Mouse (Mus musculus) spleen, adult 2 months (tissue): ENCODE data around the gene Magi1. TPM values are rescaled to one million over a fixed set of nuclear protein-coding genes. Genes with fewer than 3 reads are reported as not detected.

Experiments
- DNase-seq, 2 experiments: peaks; one replicate each; pipeline versions ENCODE4 v3.0.0 to v3.0.0-alpha.2; 2012 to 2021; ENCODE audit warnings: low spot score in 2 of 2, low read depth in 1 of 2
- H3K27ac ChIP-seq: fragments of 200-500 bp; 2 replicates; pipeline ENCODE4 v1.5.1; 2012; ENCODE audit warnings: low read length, inconsistent platforms; ENCODE audit not compliant: insufficient read depth
- H3K27me3 ChIP-seq: fragments of 200-500 bp; 2 replicates; pipeline ENCODE4 v1.6.1; 2012; ENCODE audit warnings: mild to moderate bottlenecking, moderate library complexity, low read length, inconsistent platforms; ENCODE audit not compliant: control insufficient read depth, insufficient read depth
- H3K36me3 ChIP-seq: fragments of 200-500 bp; 2 replicates; pipeline ENCODE4 v1.6.1; 2012; ENCODE audit warnings: mild to moderate bottlenecking, low read length, inconsistent platforms; ENCODE audit not compliant: control insufficient read depth, insufficient read depth
- H3K4me1 ChIP-seq: fragments of 200-500 bp; 2 replicates; pipeline ENCODE4 v1.6.1; 2011; ENCODE audit warnings: inconsistent platforms; ENCODE audit not compliant: control insufficient read depth, insufficient read depth, insufficient read length
- H3K4me3 ChIP-seq: fragments of 200-500 bp; 2 replicates; pipeline ENCODE4 v1.5.1; 2011; ENCODE audit warnings: mild to moderate bottlenecking, inconsistent platforms; ENCODE audit not compliant: insufficient read depth, insufficient read length; ENCODE audit errors: extremely low read depth
- CTCF ChIP-seq: fragments of 200-500 bp; IDR thresholded peaks from 2 replicates; pipeline ENCODE4 v1.5.1; 2011; ENCODE audit warnings: mild to moderate bottlenecking, inconsistent platforms; ENCODE audit not compliant: insufficient read depth, insufficient read length, insufficient replicate concordance; ENCODE audit errors: extremely low read depth
- POLR2A ChIP-seq: fragments of 200-500 bp; IDR thresholded peaks from 2 replicates; pipeline ENCODE4 v1.6.1; 2011; ENCODE audit warnings: low read depth, low read length, inconsistent platforms
- WGBS: fragments of 180-500 bp; shearing (Covaris S2); methylation state at CpG from one replicate; pipeline ENCODE4 v1.1.7; 2018; 5-methylcytosine and 5-hydroxymethylcytosine counted together
- polyA plus RNA-seq: library from polyadenylated mRNA; depleted of rRNA; stranded (reverse); fragments of >200 nt; gene quantifications from 2 replicates; pipeline ENCODE4 v1.2.3, GENCODE M21; 2012

Gene Magi1
- polyA plus RNA-seq, 1 experiment: 1.6 TPM

DNA sequence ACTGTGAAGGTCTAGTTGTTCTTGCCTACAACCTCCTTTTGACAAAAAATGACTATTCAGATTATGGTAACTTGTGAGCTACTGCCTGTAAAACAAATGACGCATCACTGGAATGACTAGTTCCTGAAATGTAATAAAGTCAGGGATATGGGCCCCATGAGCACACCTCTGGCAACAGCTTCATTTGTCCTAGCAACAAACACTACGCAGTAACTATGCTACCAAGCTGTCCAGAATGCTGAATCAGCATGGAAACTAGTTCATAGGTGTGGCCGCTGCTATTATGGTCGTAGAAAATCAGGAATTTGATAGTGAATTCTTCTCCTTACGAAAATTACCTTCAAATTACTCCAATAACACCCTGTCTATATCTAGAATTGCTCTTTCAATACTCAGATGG, 447.1 kb downstream of the Magi1 start:
- H3K4me1 ChIP-seq: no peaks in the 10 kb centered on the region
- H3K27ac ChIP-seq: no peak overlapping the region
- H3K4me3 ChIP-seq: no peak overlapping the region
- DNase-seq: no peak
- H3K27me3 ChIP-seq: no peaks in the 10 kb centered on the region
- TF ChIP-seq POLR2A: no peak
- no peak for TF ChIP-seq CTCF
- no peaks in the 10 kb centered on the region for H3K36me3 ChIP-seq
- 82% methylated on average over 5 of the region's 5 CpGs for WGBS

- WGBS: 87% methylated on average over 4 of the region's 4 CpGs
- Histone ChIP-seq H3K27ac (no peak overlapping the region), H3K27me3 (no peaks in the 10 kb centered on the region), H3K4me1 (no peaks in the 10 kb centered on the region), H3K4me3 (no peak overlapping the region), H3K36me3 (no peaks in the 10 kb centered on the region)
- TF ChIP-seq POLR2A: no peak
- DNase-seq: no peak
These were observed 448.5 kb downstream of the Magi1 start for GRCm38 (mm10) chr6:93835211-93835610.

DNA sequence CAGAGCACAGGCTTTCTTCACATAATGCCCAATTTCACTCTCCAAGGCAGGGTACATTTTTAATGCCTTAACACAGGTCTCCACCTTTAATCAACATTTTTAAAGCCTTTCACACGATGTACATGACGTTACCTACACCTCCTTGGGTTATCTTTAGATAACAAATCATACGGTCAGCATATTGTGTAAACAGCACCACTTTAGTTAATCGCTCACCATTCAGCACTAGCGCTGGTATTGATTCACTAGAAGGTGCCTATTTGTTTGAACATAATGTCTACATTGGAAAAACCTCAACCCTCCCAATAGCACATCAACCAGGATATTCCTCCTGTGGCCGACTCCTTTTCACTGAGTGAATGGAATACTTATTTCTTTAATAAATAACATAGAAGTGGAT, 455.5 kb downstream of the Magi1 start:
- TF ChIP-seq POLR2A (no peak), CTCF (no peak)
- no peaks in the 10 kb centered on the region for H3K27me3 ChIP-seq
- WGBS: 91% methylated on average over 6 of the region's 6 CpGs
- no peaks in the 10 kb centered on the region for H3K4me1 ChIP-seq
- H3K4me3 ChIP-seq: no peak overlapping the region
- H3K36me3 ChIP-seq: no peaks in the 10 kb centered on the region
- no peak for DNase-seq
- no peak overlapping the region for H3K27ac ChIP-seq

DNA sequence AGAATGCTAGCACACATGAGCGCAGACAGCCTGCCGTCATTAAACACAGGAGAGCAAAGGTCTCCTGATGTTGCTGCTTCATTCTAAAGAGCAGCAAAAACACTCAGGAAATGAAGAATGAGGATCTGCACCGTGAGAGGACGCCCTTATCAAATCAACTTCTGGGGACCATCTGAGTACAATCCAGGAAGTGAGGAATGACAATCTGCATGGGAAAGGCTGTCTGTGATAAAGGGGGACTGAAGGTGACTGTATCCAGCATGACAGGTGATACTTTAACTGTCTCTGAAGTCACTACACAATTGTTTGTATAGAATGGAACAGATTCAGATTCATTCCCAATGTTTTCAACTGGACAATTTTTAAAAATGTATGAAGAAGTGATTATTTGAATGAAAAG, 456.8 kb downstream of the Magi1 start:
- no peaks in the 10 kb centered on the region for H3K4me1 ChIP-seq
- 53% methylated on average over 4 of the region's 4 CpGs for WGBS
- H3K36me3 ChIP-seq: no peaks in the 10 kb centered on the region
- no peak for TF ChIP-seq POLR2A
- TF ChIP-seq CTCF: no peak
- no peak overlapping the region for H3K4me3 ChIP-seq
- no peak overlapping the region for H3K27ac ChIP-seq
- no peak for DNase-seq
- H3K27me3 ChIP-seq: no peaks in the 10 kb centered on the region

DNA sequence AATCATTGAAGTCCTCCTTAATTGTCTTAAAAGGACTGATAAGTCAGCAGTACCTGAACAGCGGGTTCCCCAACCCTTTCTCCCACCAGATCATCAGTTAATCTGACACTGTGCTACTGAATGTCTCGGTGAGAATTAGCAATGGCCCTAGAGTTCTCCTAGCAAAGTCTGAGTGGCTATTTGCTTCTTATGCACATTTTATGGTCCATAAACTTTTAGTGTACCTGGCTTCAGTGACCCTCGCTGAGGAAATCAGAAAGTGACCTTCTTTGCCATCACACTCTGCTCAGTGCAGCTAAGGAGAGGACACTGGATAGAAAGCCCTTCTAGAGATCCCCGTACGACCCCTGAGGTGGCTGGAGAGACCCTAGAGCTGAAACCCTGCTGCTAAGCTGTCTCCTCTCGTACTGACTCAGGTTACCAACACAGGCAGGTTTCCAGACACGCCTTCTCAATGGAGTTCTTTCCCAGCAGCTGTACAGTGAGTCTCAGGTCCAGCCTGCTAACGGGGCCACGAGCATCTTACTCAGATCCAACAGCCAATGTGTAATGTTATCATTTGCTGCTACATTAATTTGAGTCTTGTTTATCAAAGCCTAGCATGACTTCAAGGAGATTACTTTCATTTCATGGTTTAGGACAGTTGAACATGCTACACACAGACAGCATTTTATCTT, 461.4 kb downstream of the Magi1 start:
- no peak overlapping the region for H3K27ac ChIP-seq
- no peaks in the 10 kb centered on the region for H3K4me1 ChIP-seq
- TF ChIP-seq CTCF (no peak), POLR2A (no peak)
- no peak overlapping the region for H3K4me3 ChIP-seq
- no peaks in the 10 kb centered on the region for H3K27me3 ChIP-seq
- WGBS: 86% methylated on average over 9 of the region's 9 CpGs
- no peak for DNase-seq
- no peaks in the 10 kb centered on the region for H3K36me3 ChIP-seq

- no peak for DNase-seq
These were observed 462.2 kb downstream of the Magi1 start for GRCm38 (mm10) chr6:93821512-93821911.

GRCm38 (mm10) chr6:93819888-93820287, 463.8 kb downstream of the Magi1 start:
- Histone ChIP-seq H3K27me3 (no peaks in the 10 kb centered on the region), H3K27ac (no peak overlapping the region), H3K36me3 (no peaks in the 10 kb centered on the region), H3K4me1 (no peaks in the 10 kb centered on the region), H3K4me3 (no peak overlapping the region)
- WGBS: 82% methylated on average over 6 of the region's 6 CpGs
- TF ChIP-seq CTCF (no peak), POLR2A (no peak)
- DNase-seq: no peak

More at GRCm38 (mm10) chr6:93821512-93821911, 462.2 kb downstream of the Magi1 start:
- 80% methylated on average over 7 of the region's 7 CpGs for WGBS
- Histone ChIP-seq H3K4me3 (no peak overlapping the region), H3K36me3 (no peaks in the 10 kb centered on the region), H3K4me1 (no peaks in the 10 kb centered on the region), H3K27ac (no peak overlapping the region), H3K27me3 (no peaks in the 10 kb centered on the region)
- TF ChIP-seq CTCF (no peak), POLR2A (no peak)

GRCm38 (mm10) chr6:93819282-93819681, 464.4 kb downstream of the Magi1 start:
- TF ChIP-seq POLR2A (no peak), CTCF (no peak)
- WGBS: 96% methylated on average over 4 of the region's 4 CpGs

More at GRCm38 (mm10) chr6:93819282-93819681, 464.4 kb downstream of the Magi1 start:
- DNase-seq: no peak
- no peaks in the 10 kb centered on the region for H3K36me3 ChIP-seq
- no peaks in the 10 kb centered on the region for H3K27me3 ChIP-seq
- H3K4me3 ChIP-seq: no peak overlapping the region
- no peak overlapping the region for H3K27ac ChIP-seq
- no peaks in the 10 kb centered on the region for H3K4me1 ChIP-seq
